In the genomic region with DNA sequence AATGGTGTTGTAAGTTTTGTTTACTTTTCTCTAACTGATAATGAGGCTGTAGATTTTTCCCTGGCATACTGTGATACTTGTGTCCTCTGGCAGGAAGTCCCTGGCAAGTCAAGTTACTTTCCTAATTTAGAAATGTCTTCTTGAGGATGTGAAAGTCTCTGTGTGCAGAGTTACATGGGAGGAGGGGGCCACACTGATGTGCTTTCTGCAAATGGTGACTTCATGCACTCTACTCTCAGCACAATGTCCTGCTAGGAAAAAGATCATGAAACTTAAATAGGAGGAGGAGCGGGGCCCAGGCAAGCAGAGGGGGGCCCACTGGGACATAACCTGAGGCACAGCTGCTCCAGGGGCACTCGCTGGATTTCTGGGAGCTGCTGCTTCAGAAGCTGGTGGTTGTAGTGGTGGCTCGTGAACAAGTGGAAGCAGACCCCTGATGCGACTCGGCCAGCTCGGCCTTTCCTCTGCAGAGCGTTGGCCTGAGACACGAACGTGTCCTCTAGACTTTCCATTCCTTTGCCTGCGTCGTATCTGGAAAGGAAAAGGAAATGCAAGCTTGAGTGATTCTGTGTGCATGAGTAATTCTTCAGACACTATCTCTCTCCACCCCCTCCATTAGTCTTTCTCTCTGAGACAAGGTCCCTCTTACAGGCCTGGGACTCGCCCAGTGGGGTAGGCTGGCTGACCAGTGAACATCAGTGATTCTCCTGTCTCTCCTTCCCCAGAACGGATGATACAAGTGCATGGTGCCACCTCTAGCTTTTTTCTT, we compare ENCODE assay signal across 10 mouse cellular contexts. TPM values are rescaled to one million over a fixed set of nuclear protein-coding genes. Genes with fewer than 3 reads are reported as not detected.
DNase-seq lines count a peak whose midpoint lies in the region; ATAC-seq and TF ChIP-seq lines count a peak whose summit lies in the region.
"Had no signal": no experiment of that assay in that cellular context is flagged by ENCODE, and none has a peak within 500 bp of the region (broad histone marks: within the 10 kb centered on the region; RNA-seq: fewer than 3 reads in every experiment).

No protein-coding gene starts in this region.

- no peak for TF ChIP-seq EP300 in heart, adult 2 months (IDR thresholded peaks at IDR 0.05; ENCODE audit: insufficient read depth, low read depth, low read length)

- H3K27ac ChIP-seq in heart, adult 2 months = peak overlapping the region; percentile 38; the same call in 1 of the 2 replicates
- H3K27ac ChIP-seq in heart, embryonic 12.5 days (ENCODE audit: poor library complexity, severe bottlenecking) = peak overlapping the region; percentile 88
- H3K27ac ChIP-seq in forebrain, postnatal 0 days (ENCODE audit: low read depth, low read length) = no peak overlapping the region
- H3K27ac ChIP-seq: hindbrain, embryonic 14.5 days had no signal

- intact Hi-C loops in heart, adult 2 months (cut with DNase I) = no loop called here
- intact Hi-C loops in heart, postnatal 25 days (cut with DNase I) = no loop called here
- intact Hi-C loops in left cerebral cortex, postnatal 25 days (cut with DNase I) = no loop called here

- peak in 1 of 2 experiments; percentile 37 for DNase-seq in heart, adult 2 months
- no peak for DNase-seq in heart, postnatal 25 days (ENCODE audit: low spot score)
- peak; percentile 3 for DNase-seq in Muller cell, postnatal 12 days (ENCODE audit: inconsistent ontology term)
- DNase-seq in lung, postnatal 25 days (ENCODE audit: low spot score) = peak; percentile 46
- no peak for DNase-seq in left cerebral cortex, postnatal 25 days (ENCODE audit: low spot score in 2 of 2)
- no peak for DNase-seq in cerebellum, postnatal 10 days
- DNase-seq in forebrain, postnatal 0 days = no peak
- DNase-seq: left cerebral cortex, postnatal 4 days had no signal

- H3K36me3 ChIP-seq in heart, adult 2 months (ENCODE audit: control insufficient read depth, insufficient read depth, low read length) = peaks cover 15% of the 10 kb centered on the region
- H3K36me3 ChIP-seq in heart, embryonic 12.5 days = peaks cover 79% of the 10 kb centered on the region
- H3K36me3 ChIP-seq in forebrain, postnatal 0 days (ENCODE audit: insufficient read depth) = peaks cover 87% of the 10 kb centered on the region

- peak; percentile 63 for ATAC-seq in heart, embryonic 12.5 days (ENCODE audit: insufficient number of reproducible peaks, low FRiP score)
- no peak for ATAC-seq in forebrain, postnatal 0 days

- H3K79me2 ChIP-seq in heart, adult 2 months (replicated peaks; ENCODE audit: control insufficient read depth, insufficient read depth, low read length) = no peaks in the 10 kb centered on the region

- no peaks in the 10 kb centered on the region for H3K27me3 ChIP-seq in heart, adult 2 months (ENCODE audit: control insufficient read depth, insufficient read depth, low read length)
- no peaks in the 10 kb centered on the region for H3K27me3 ChIP-seq in heart, embryonic 12.5 days (replicated peaks)
- H3K27me3 ChIP-seq in forebrain, postnatal 0 days (ENCODE audit: insufficient read depth, low read length) = no peaks in the 10 kb centered on the region

- 0 out of 2 replicates have a peak overlapping the region, but pooled peaks have one; percentile 3 for H3K9ac ChIP-seq in heart, adult 2 months (ENCODE audit: low read depth, low read length)
- no peak overlapping the region for H3K9ac ChIP-seq in heart, embryonic 12.5 days
- no peak overlapping the region for H3K9ac ChIP-seq in forebrain, postnatal 0 days
- H3K9ac ChIP-seq: hindbrain, embryonic 14.5 days had no signal

- no peak overlapping the region for H3K4me3 ChIP-seq in heart, adult 2 months
- no peak overlapping the region for H3K4me3 ChIP-seq in heart, embryonic 12.5 days
- H3K4me3 ChIP-seq in forebrain, postnatal 0 days (ENCODE audit: low read depth, low read length) = no peak overlapping the region

- TF ChIP-seq CTCF in heart, adult 2 months (IDR thresholded peaks at IDR 0.05) = no peak
- TF ChIP-seq CTCF in forebrain, postnatal 0 days (IDR thresholded peaks at IDR 0.05; ENCODE audit: low read depth) = no peak

- 45% methylated on average over 13 of the region's 13 CpGs for WGBS in heart, adult 2 months
- WGBS in heart, embryonic 12.5 days = 59% methylated on average over 13 of the region's 13 CpGs
- WGBS in forebrain, postnatal 0 days = 87% methylated on average over 13 of the region's 13 CpGs

- peaks cover 17% of the 10 kb centered on the region for H3K4me1 ChIP-seq in heart, adult 2 months (ENCODE audit: control insufficient read depth, insufficient read depth, low read length)
- H3K4me1 ChIP-seq in heart, embryonic 12.5 days (replicated peaks) = peaks cover 27% of the 10 kb centered on the region
- no peaks in the 10 kb centered on the region for H3K4me1 ChIP-seq in forebrain, postnatal 0 days (ENCODE audit: insufficient read depth)

- no peak overlapping the region for H3K4me2 ChIP-seq in heart, embryonic 12.5 days
- no peak overlapping the region for H3K4me2 ChIP-seq in forebrain, postnatal 0 days (ENCODE audit: low read depth)
- H3K4me2 ChIP-seq: hindbrain, embryonic 14.5 days had no signal

- TF ChIP-seq POLR2A in heart, adult 2 months (IDR thresholded peaks at IDR 0.05; ENCODE audit: insufficient read depth, low read depth, low read length) = no peak

- H3K9me3 ChIP-seq in heart, embryonic 12.5 days (replicated peaks) = 0 out of 2 replicates have a peak, but pooled peaks cover 9% of the 10 kb centered on the region
- H3K9me3 ChIP-seq in forebrain, postnatal 0 days (ENCODE audit: low read length) = no peaks in the 10 kb centered on the region

RNA-seq across cellular contexts. Expression of gene Gemin6, which starts 28.7 kb away (rescaled TPM):
- total RNA-seq in heart, adult 2 months (2021) = 1 to 10 TPM; 3.6 to 4.4 TPM
- polyA plus RNA-seq in heart, adult 2 months (2012; rRNA removed) = 2.3 and 4.9 TPM in 2 replicates
- total RNA-seq in heart, postnatal 25 days (2021) = 1 to 10 TPM; 3.1 to 4.0 TPM
- polyA plus RNA-seq in heart, embryonic 12.5 days (2016; fragmentation: Nextera tagmentation; extraction: Ambion mirVana) = 25.8 and 27.4 TPM in 2 replicates
- total RNA-seq in left cerebral cortex, postnatal 25 days (2021) = 1 to 10 TPM; 4.1 to 5.5 TPM
- 13.9 and 14.0 TPM in 2 replicates for total RNA-seq in forebrain, postnatal 0 days (2014; rRNA removed)
- 23.5 and 24.9 TPM in 2 replicates for polyA plus RNA-seq in forebrain, postnatal 0 days (2015; fragmentation: Nextera tagmentation; extraction: Ambion mirVana)

RNA-seq across cellular contexts. Expression of gene Morn2, which starts 37.1 kb away (rescaled TPM):
- total RNA-seq in heart, adult 2 months (2021) = 10 to 100 TPM; 15.4 to 15.6 TPM
- polyA plus RNA-seq in heart, adult 2 months (2012; rRNA removed) = 9.1 and 9.5 TPM in 2 replicates
- 10 to 100 TPM; 14.8 to 16.0 TPM for total RNA-seq in heart, postnatal 25 days (2021)
- polyA plus RNA-seq in heart, embryonic 12.5 days (2016; fragmentation: Nextera tagmentation; extraction: Ambion mirVana) = 16.5 and 17.2 TPM in 2 replicates
- total RNA-seq in left cerebral cortex, postnatal 25 days (2021) = 10 to 100 TPM; 14.9 to 19.0 TPM
- total RNA-seq in forebrain, postnatal 0 days (2014; rRNA removed) = 26.4 and 33.2 TPM in 2 replicates
- polyA plus RNA-seq in forebrain, postnatal 0 days (2015; fragmentation: Nextera tagmentation; extraction: Ambion mirVana) = 42.2 and 47.8 TPM in 2 replicates

RNA-seq across cellular contexts. Expression of gene Dhx57, which starts 37.3 kb away (rescaled TPM):
- 1 to 10 TPM; 5.4 to 6.0 TPM for total RNA-seq in heart, adult 2 months (2021)
- polyA plus RNA-seq in heart, adult 2 months (2012; rRNA removed) = 3.9 and 6.9 TPM in 2 replicates
- total RNA-seq in heart, postnatal 25 days (2021) = 1 to 10 TPM; 6.0 to 6.5 TPM
- 13.7 and 13.8 TPM in 2 replicates for polyA plus RNA-seq in heart, embryonic 12.5 days (2016; fragmentation: Nextera tagmentation; extraction: Ambion mirVana)
- total RNA-seq in left cerebral cortex, postnatal 25 days (2021) = 10 to 100 TPM; 41.8 to 41.9 TPM
- total RNA-seq in forebrain, postnatal 0 days (2014; rRNA removed) = 72.1 and 72.4 TPM in 2 replicates
- 26.1 and 33.7 TPM in 2 replicates for polyA plus RNA-seq in forebrain, postnatal 0 days (2015; fragmentation: Nextera tagmentation; extraction: Ambion mirVana)

RNA-seq across cellular contexts. Expression of gene Ttc39d, which starts 45.7 kb away (rescaled TPM):
- under 1 TPM in 1 of 2 experiments, not detected in 1; 0.10 TPM for total RNA-seq in heart, adult 2 months (2021)
- 0.18 TPM in 2 replicates for polyA plus RNA-seq in heart, adult 2 months (2012; rRNA removed)
- not detected for total RNA-seq in heart, postnatal 25 days (2021)
- 0.06 and 0.15 TPM in 2 replicates for polyA plus RNA-seq in heart, embryonic 12.5 days (2016; fragmentation: Nextera tagmentation; extraction: Ambion mirVana)
- under 1 TPM in 1 of 2 experiments, not detected in 1; 0.28 TPM for total RNA-seq in left cerebral cortex, postnatal 25 days (2021)
- 0.15 and 0.43 TPM in 2 replicates for total RNA-seq in forebrain, postnatal 0 days (2014; rRNA removed)
- polyA plus RNA-seq in forebrain, postnatal 0 days (2015; fragmentation: Nextera tagmentation; extraction: Ambion mirVana) = 0.05 and 0.19 TPM in 2 replicates

RNA-seq across cellular contexts. Expression of gene Srsf7, which starts 45.8 kb away (rescaled TPM):
- total RNA-seq in heart, adult 2 months (2021) = 10 to 100 TPM; 38.5 to 44.5 TPM
- 27.4 and 49.5 TPM in 2 replicates for polyA plus RNA-seq in heart, adult 2 months (2012; rRNA removed)
- total RNA-seq in heart, postnatal 25 days (2021) = 10 to 100 TPM; 36.9 to 41.9 TPM
- 349 and 357 TPM in 2 replicates for polyA plus RNA-seq in heart, embryonic 12.5 days (2016; fragmentation: Nextera tagmentation; extraction: Ambion mirVana)
- total RNA-seq in left cerebral cortex, postnatal 25 days (2021) = 100 to 1,000 TPM; 109 to 111 TPM
- 228 and 253 TPM in 2 replicates for total RNA-seq in forebrain, postnatal 0 days (2014; rRNA removed)
- polyA plus RNA-seq in forebrain, postnatal 0 days (2015; fragmentation: Nextera tagmentation; extraction: Ambion mirVana) = 251 and 279 TPM in 2 replicates

Comparison
In these comparisons a context has a peak if more than half of its experiments do, and no peak if none do; other contexts are left out.
1. DNase-seq: peak in Muller cell, postnatal 12 days (single experiment) and lung, postnatal 25 days (single experiment); none in heart, postnatal 25 days (single experiment), left cerebral cortex, postnatal 25 days (0 of 2), cerebellum, postnatal 10 days (0 of 2) and forebrain, postnatal 0 days (single experiment).